Mouse (Mus musculus) heart, postnatal 25 days (tissue): ENCODE results near the gene Kti12. TPM values are rescaled to one million over a fixed set of nuclear protein-coding genes. Genes with fewer than 3 reads are reported as not detected.

Source experiments
- DNase-seq: peaks from one replicate; pipeline ENCODE4 v3.0.0; 2022; ENCODE audit warnings: low spot score
- intact Hi-C: fragments of 180-260 bp; cut with DNase I; formaldehyde crosslinking; loops from one replicate; pipeline ENCODE4 v1.15.1; 2025
- total RNA-seq, 2 experiments: library from RNA; stranded (reverse); gene quantifications; 2 replicates each; pipeline ENCODE4 v1.2.3; 2021

Gene Kti12
- total RNA-seq, 2 experiments from 2014 or later, result 20.9 to 23.0 TPM

DNA sequence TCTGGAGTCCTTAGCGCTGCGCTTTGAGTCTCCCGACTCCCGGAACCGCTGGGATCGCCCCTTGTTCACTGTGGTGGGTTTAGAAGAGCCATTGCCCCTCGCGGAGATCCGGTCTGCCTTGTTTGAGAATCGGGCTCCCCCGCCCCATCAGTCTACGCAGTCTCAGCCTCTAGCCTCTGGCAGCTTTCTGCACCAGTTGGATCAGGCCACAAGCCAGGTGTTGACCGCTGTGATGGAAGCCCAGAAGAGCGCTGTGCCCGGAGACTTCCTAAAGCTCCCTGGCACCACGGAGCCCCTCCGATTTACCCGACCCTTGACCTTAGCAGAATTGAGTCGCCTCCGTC lies 892 bp downstream of the Kti12 start, which contains the start of gene A730015C16Rik:
TSS of gene A730015C16Rik (minus strand) at position 115 of the 344 bp plus-strand sequence.
- DNase-seq, result no peak
- intact Hi-C loops, result loop anchor here (2.0 to 10.0 kb wide), 2 partner anchors 14 to 436 kb away; partner anchors contain the start of genes Eps15 and Txndc12

DNA sequence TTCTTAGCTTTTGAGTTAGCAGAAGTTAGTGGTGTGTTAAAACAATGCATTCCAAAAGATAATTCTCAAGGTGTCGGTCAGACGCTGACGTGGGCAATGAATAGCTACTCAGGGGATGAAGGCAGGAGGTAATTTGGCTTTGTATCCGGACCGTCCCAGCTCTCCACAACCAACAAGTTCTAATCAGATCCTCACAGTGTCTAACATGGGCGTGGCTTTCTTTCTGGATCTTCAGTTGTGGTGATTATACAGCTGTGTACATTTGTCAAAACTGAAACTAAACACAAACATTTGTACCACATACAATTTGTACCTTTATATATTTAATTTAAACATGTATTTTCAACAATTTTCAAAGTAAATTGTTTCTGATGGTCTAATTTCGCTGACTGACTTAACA lies 19.2 kb downstream of the Kti12 start:
- intact Hi-C loops, result no loop called here
- no peak for DNase-seq

- DNase-seq, result peak; percentile 8
- intact Hi-C loops, result loop anchor here (1.0 to 5.0 kb wide), 3 partner anchors 106 to 295 kb away; no protein-coding TSS in a partner anchor
Observed at GRCm38 (mm10) chr4:108869730-108870374, 22.3 kb downstream of the Kti12 start.

DNA sequence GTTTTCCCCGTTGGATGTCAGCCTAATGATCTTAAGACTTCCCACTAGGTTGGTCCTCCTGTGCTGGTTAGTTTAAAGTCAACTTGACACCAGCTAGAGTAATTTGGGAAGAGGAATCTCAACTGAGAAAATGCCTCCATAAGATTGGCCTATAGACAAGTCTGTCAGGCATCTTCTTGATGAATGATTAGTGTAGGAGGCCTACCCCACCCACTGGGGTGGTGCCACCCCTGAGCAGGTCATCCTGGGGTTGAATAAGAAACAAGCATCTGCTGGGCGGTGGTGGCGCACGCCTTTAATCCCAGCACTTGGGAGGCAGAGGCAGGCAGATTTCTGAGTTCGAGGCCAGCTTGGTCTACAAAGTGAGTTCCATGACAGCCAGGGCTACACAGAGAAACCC lies 26.2 kb downstream of the Kti12 start:
- DNase-seq, result no peak
- intact Hi-C loops, result loop anchor here (5.0 kb wide), 1 partner anchor 164 kb away; no protein-coding TSS in a partner anchor

- DNase-seq, result no peak
- intact Hi-C loops, result no loop called here
Observed at GRCm38 (mm10) chr4:108877901-108878300, 30.3 kb downstream of the Kti12 start.

DNA sequence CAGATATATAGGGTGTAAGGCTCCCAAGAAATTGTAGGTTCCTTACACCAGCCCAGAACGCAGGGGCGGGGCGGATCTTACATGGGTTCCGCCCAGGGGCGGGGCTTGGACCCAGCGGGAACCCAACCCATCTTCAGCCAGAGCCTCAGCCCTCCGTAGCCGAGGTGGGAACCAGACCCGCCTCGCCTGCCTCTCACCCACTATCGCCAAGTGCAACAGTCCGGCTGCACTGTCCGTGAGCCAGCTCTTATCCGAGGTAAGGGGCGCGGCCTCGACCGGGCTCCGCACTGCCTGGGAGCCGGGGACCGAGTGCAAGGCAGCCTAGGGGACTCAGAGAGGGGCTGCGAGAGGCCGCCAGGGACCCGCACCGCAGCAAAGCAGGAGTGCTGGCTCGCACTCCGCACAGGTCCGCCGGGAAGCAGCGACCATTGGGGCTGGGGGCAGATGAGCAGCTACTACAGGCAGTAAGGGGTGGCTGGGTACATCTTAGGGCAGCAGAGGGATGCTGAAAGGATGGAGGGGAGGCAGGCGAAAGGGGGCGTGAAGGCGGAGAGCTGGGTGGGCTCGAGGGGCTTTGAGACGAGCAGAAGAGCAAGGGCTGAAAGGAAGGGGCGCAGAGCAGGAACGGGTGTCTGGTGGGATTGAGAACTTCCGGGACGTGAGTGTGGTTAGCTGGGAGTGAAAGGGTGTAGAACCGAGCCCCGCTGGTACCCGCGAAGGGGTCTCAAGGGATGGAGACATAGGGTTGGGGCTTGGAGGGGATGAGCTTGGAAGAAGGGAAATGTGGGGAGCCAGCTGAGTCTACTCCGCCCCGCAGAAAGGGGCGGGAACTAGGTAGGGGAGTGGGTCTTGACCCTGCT lies 31.6 kb downstream of the Kti12 start, which contains the start of gene Rab3b:
TSS of gene Rab3b (plus strand) at position 101 of the 860 bp plus-strand sequence.
- peak; percentile 3 for DNase-seq
- intact Hi-C loops, result no loop called here

GRCm38 (mm10) chr4:108883815-108884214 lies 36.2 kb downstream of the Kti12 start:
- intact Hi-C loops, result no loop called here
- no peak for DNase-seq

DNA sequence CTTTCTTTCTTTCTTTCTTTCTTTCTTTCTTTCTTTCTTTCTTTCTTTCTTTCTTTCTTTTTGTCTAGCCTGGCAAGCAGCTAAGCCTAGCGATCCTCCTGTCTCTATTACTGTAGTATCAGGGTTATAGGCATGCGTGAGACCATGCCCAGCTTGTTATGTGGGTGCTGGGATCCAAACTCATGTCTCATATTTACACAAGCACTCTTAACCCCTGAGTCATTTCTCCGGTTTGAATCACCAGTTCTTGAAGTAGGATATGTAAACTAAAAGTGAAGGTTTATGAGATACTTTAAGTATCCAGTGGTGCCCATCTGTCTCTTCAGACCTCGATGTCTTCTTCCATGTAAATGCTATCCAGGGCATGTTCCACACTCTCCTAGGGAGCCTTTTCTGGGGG lies 39.9 kb downstream of the Kti12 start:
- DNase-seq, result no peak
- intact Hi-C loops, result no loop called here

DNA sequence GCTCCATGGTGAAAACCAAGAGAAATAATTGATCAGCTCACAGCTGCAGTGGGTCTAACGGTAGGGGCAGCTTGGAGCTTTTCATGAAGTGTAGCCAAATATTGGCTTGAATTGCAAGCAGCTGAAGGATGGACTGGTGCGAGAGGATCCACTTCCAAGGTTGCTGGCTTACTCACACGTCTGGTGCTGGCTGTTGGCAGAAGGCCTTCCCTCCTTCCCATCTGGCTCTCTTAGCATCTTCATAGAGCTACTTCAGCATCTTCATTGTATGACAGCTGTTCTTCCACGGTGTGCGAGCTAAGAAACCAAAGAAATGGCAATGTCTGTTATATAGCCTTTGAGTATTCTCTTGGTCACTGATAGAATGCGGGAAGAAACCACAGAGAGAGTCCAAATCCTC lies 43.3 kb downstream of the Kti12 start:
- no peak for DNase-seq
- intact Hi-C loops, result no loop called here

Other genes starting within 250 kb of the Kti12 start
- 10 to 100 TPM; 14.5 to 15.2 TPM for gene Cc2d1b, start 227.8 kb upstream of the Kti12 start, total RNA-seq
- under 1 TPM; 0.20 to 0.49 TPM for gene 3110021N24Rik, start 128.1 kb upstream of the Kti12 start, total RNA-seq
- gene Zfyve9, start 67.0 kb upstream of the Kti12 start, total RNA-seq, result 10 to 100 TPM; 27.1 to 28.0 TPM
- gene Btf3l4, start 14.2 kb upstream of the Kti12 start, total RNA-seq, result 10 to 100 TPM; 76.4 to 78.0 TPM
- gene Txndc12, start 13.2 kb upstream of the Kti12 start, total RNA-seq, result 10 to 100 TPM; 31.2 to 35.1 TPM
- gene A730015C16Rik, start 834 bp downstream of the Kti12 start, total RNA-seq, result not detected
- under 1 TPM; 0.34 to 0.73 TPM for gene Rab3b, start 31.3 kb downstream of the Kti12 start, total RNA-seq
- gene Nrd1, start 152.9 kb downstream of the Kti12 start, total RNA-seq, result 100 to 1,000 TPM; 108 to 115 TPM